Mouse (Mus musculus): ENCODE results near the gene Coq10b. TPM values are rescaled to one million over a fixed set of nuclear protein-coding genes. Genes with fewer than 3 reads are reported as not detected.

Coq10b gene
- polyA plus RNA-seq, 1 experiment from 2014 or later = 23.9 TPM

DNA sequence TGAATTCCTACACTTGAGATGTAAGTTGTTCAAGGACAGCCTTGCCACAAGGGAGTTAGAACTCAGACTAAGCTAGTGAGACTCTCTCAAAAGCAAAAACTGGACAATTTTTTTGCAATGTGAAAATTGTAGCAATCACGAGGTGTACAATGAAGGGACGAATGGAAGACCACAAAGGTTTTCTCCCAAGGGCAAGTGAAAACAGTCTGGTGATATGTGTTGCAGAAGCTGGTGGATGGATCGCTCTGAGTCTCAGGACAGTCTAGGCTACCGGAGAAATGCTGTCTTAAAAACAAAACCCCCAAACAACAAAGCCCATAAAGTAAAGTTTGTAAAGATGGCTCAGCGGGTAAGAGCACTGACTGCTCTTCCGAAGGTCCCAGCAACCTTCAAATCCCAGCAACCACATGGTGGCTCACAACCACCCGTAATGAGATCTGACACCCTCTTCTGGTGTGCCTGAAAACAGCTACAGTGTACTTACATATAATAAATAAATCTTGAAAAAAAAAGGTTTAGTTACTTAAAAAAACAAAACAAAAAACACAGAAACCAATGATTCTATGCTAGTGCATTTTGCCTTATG lies 33.3 kb downstream of the Coq10b start:
- ATAC-seq (replicated peaks; ENCODE audit: low FRiP score, low read depth) (no peak), DNase-seq (ENCODE audit: low spot score) (no peak)
- no peak overlapping the region for H3K4me3 ChIP-seq (replicated peaks; ENCODE audit: low read depth, low read length)
- H3K4me2 ChIP-seq (ENCODE audit: low read length) = peak overlapping the region; percentile 82
- no peak overlapping the region for H3K27ac ChIP-seq
- peak; percentile 17; the same call in 1 of the 2 replicates for TF ChIP-seq CTCF (IDR thresholded peaks at IDR 0.05; ENCODE audit: low read depth)
- 47% methylated on average over 7 of the region's 7 CpGs for WGBS
- 0 out of 2 replicates have a peak, but pooled peaks cover 4% of the 10 kb centered on the region for H3K4me1 ChIP-seq (replicated peaks; ENCODE audit: insufficient read depth, low read length)
- H3K27me3 ChIP-seq (ENCODE audit: insufficient read depth, low read length) = no peaks in the 10 kb centered on the region
- H3K9me3 ChIP-seq (replicated peaks; ENCODE audit: low read length) = no peaks in the 10 kb centered on the region
- no peak overlapping the region for H3K9ac ChIP-seq (ENCODE audit: low read depth, low read length)
- H3K36me3 ChIP-seq (ENCODE audit: insufficient read depth, low read length) = peaks cover 29% of the 10 kb centered on the region

DNA sequence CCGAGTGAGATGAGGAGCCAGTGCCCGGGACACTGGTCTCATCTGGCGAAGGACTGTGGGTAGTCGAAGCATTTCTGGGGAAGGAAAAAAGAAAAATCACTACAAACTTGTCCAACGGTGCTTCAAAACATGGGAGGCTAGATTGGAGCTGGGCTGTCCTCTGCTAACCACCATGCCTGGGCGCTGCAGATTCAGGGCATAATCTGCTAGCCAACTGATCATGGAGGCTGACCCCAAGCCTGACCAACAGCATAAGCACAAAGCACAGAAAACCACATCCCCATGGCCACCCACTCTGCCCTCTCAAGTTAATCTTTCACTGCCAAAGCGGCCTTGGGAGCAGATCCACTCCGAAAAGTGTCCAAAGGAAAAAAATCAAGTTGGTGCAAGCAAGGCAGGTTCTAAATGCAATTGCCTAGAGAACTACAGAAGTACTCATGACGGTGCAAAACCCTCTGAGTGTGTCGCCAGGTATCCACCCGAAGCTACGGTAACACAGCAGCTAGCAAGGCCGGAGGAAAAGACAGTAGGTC lies 34.4 kb downstream of the Coq10b start:
- Histone ChIP-seq H3K4me3 (replicated peaks; ENCODE audit: low read depth, low read length) (peak overlapping the region; percentile 92), H3K36me3 (ENCODE audit: insufficient read depth, low read length) (peaks cover 23% of the 10 kb centered on the region), H3K4me1 (replicated peaks; ENCODE audit: insufficient read depth, low read length) (0 out of 2 replicates have a peak, but pooled peaks cover 4% of the 10 kb centered on the region), H3K4me2 (ENCODE audit: low read length) (peak overlapping the region; percentile 82), H3K27me3 (ENCODE audit: insufficient read depth, low read length) (no peaks in the 10 kb centered on the region), H3K27ac (peak overlapping the region; percentile 99), H3K9me3 (replicated peaks; ENCODE audit: low read length) (no peaks in the 10 kb centered on the region), H3K9ac (ENCODE audit: low read depth, low read length) (peak overlapping the region; percentile 87)
- WGBS = under 1% methylated on average over 13 of the region's 13 CpGs
- DNase-seq (ENCODE audit: low spot score) (peak; percentile 50), ATAC-seq (replicated peaks; ENCODE audit: low FRiP score, low read depth) (peak; percentile 1; the same call in 1 of the 2 replicates)
- TF ChIP-seq CTCF (IDR thresholded peaks at IDR 0.05; ENCODE audit: low read depth) = no peak

- WGBS = 1% methylated on average over 30 of the region's 57 CpGs
- H3K36me3 ChIP-seq (ENCODE audit: insufficient read depth, low read length) = peaks cover 18% of the 10 kb centered on the region
- DNase-seq (ENCODE audit: low spot score) = no peak
Observed at GRCm38 (mm10) chr1:55087401-55087904, 34.9 kb downstream of the Coq10b start.

GRCm38 (mm10) chr1:55087932-55088610 lies 35.5 kb downstream of the Coq10b start, which contains the start of the genes Hspe1 and Hspd1:
Hspe1 (plus strand) TSS chr1:55088132.
Hspd1 (minus strand) TSS chr1:55088243.
- ATAC-seq (replicated peaks; ENCODE audit: low FRiP score, low read depth) = peak; percentile 95
- Histone ChIP-seq H3K9me3 (replicated peaks; ENCODE audit: low read length) (no peaks in the 10 kb centered on the region), H3K27ac (peak within 1 kb of the TSS; percentile 99), H3K4me2 (ENCODE audit: low read length) (peak within 1 kb of the TSS; percentile 82), H3K4me3 (replicated peaks; ENCODE audit: low read depth, low read length) (peak within 1 kb of the TSS; percentile 92), H3K27me3 (ENCODE audit: insufficient read depth, low read length) (no peaks in the 10 kb centered on the region), H3K36me3 (ENCODE audit: insufficient read depth, low read length) (peaks cover 13% of the 10 kb centered on the region), H3K9ac (ENCODE audit: low read depth, low read length) (peak within 1 kb of the TSS; percentile 87), H3K4me1 (replicated peaks; ENCODE audit: insufficient read depth, low read length) (0 out of 2 replicates have a peak, but pooled peaks cover 4% of the 10 kb centered on the region)
- TF ChIP-seq CTCF (IDR thresholded peaks at IDR 0.05; ENCODE audit: low read depth) = no peak
- under 1% methylated on average over 73 of the region's 76 CpGs for WGBS
- peak; percentile 98 for DNase-seq (ENCODE audit: low spot score)

More at GRCm38 (mm10) chr1:55087401-55087904, 34.9 kb downstream of the Coq10b start:
- peak overlapping the region; percentile 92 for H3K4me3 ChIP-seq (replicated peaks; ENCODE audit: low read depth, low read length)
- TF ChIP-seq CTCF (IDR thresholded peaks at IDR 0.05; ENCODE audit: low read depth) = no peak
- H3K4me2 ChIP-seq (ENCODE audit: low read length) = peak overlapping the region; percentile 82
- no peaks in the 10 kb centered on the region for H3K9me3 ChIP-seq (replicated peaks; ENCODE audit: low read length)
- peak; percentile 62 for ATAC-seq (replicated peaks; ENCODE audit: low FRiP score, low read depth)
- H3K27ac ChIP-seq = peak overlapping the region; percentile 99
- peak overlapping the region; percentile 87 for H3K9ac ChIP-seq (ENCODE audit: low read depth, low read length)
- no peaks in the 10 kb centered on the region for H3K27me3 ChIP-seq (ENCODE audit: insufficient read depth, low read length)
- 0 out of 2 replicates have a peak, but pooled peaks cover 4% of the 10 kb centered on the region for H3K4me1 ChIP-seq (replicated peaks; ENCODE audit: insufficient read depth, low read length)

DNA sequence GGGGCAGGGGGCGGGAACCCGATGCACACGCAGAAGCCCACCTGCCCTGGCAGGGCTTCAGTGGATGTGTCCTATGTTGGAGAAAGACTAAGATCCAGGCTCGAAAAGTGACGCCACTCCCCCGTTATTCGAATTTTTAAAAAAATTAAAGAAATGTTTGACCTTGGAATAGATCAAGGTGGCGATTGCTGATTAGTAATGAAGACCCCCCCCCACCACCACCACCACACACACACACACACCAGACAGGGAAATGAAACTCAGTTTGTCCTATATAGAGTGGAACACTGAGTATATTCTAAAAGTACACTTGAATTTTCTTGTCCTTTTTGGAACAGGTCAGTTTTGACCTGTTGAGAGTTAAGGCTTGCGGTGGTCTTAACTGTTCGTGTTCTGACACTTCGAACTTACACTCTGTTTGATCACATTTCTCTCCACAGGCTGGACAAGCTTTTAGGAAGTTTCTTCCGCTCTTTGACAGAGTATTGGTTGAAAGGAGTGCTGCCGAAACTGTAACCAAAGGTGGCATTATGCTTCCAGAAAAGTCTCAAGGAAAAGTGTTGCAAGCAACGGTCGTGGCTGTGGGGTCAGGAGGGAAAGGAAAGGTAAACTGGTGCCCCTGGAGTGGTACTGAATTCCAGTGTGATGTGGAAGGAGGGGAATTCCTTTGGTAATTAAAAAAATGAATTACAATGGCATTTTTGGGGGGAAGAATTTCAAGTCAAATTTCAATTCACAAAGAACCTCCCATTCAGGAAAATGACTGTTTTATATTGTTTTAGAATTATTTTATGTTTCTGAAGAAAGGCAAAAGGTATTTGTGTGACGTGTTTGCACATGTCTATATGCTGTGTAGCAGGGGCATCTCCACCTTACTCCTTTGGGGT lies 36.3 kb downstream of the Coq10b start:
- Histone ChIP-seq H3K36me3 (ENCODE audit: insufficient read depth, low read length) (peaks cover 5% of the 10 kb centered on the region; the same call in 1 of the 2 replicates), H3K4me1 (replicated peaks; ENCODE audit: insufficient read depth, low read length) (0 out of 2 replicates have a peak, but pooled peaks cover 4% of the 10 kb centered on the region)

More for the DNA sequence above, 36.3 kb downstream of the Coq10b start:
- no peak for ATAC-seq (replicated peaks; ENCODE audit: low FRiP score, low read depth)
- Histone ChIP-seq H3K9me3 (replicated peaks; ENCODE audit: low read length) (no peaks in the 10 kb centered on the region), H3K27me3 (ENCODE audit: insufficient read depth, low read length) (no peaks in the 10 kb centered on the region), H3K9ac (ENCODE audit: low read depth, low read length) (peak overlapping the region; percentile 87), H3K27ac (peak overlapping the region; percentile 99), H3K4me2 (ENCODE audit: low read length) (peak overlapping the region; percentile 82), H3K4me3 (replicated peaks; ENCODE audit: low read depth, low read length) (peak overlapping the region; percentile 92)
- no peak for TF ChIP-seq CTCF (IDR thresholded peaks at IDR 0.05; ENCODE audit: low read depth)
- 3% methylated on average over 16 of the region's 16 CpGs for WGBS
- no peak for DNase-seq (ENCODE audit: low spot score)
